Mouse (Mus musculus) olfactory bulb, adult 2 months (tissue): ENCODE data around the gene Fam171a1.

ENCODE experiments used
- CTCF ChIP-seq: fragments of 200-500 bp; IDR thresholded peaks from 2 replicates; pipeline ENCODE4 v1.5.1; 2012; ENCODE audit warnings: low read depth, mild to moderate bottlenecking, low read length, moderate library complexity; ENCODE audit not compliant: insufficient read depth
- POLR2A ChIP-seq: fragments of 200-500 bp; IDR thresholded peaks from 2 replicates; pipeline ENCODE4 v1.6.1; 2012; ENCODE audit warnings: mild to moderate bottlenecking, low read depth, low read length, moderate library complexity; ENCODE audit not compliant: insufficient read depth

DNA sequence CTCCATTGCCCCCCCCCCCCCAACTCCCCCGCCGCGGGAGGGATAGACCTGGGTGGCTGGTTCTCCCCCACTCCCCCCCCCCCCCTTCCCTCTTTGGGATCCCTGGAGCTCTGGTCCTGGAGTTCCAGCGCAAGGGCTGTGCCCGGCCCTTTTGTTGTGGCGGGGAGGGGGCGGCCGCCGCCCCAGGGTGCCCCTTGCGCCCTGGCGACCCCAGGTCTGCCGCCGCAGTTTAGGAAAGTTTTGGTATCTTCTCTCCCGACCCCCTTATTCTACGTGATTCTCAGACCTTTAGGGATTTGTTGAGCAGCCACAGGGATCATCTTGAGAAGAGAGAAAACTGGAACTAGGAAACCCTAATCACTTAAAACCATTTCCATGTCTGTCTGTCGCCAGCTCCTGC is 4.9 kb downstream of the Fam171a1 start:
- TF ChIP-seq POLR2A (no peak), CTCF (no peak)
